Mouse (Mus musculus) spleen, adult 2 months (tissue): Measurements from ENCODE around the gene Nenf.

Source experiments
- CTCF ChIP-seq: fragments of 200-500 bp; IDR thresholded peaks from 2 replicates; pipeline ENCODE4 v1.5.1; 2011; ENCODE audit warnings: mild to moderate bottlenecking, inconsistent platforms; ENCODE audit not compliant: insufficient read depth, insufficient read length, insufficient replicate concordance; ENCODE audit errors: extremely low read depth
- POLR2A ChIP-seq: fragments of 200-500 bp; IDR thresholded peaks from 2 replicates; pipeline ENCODE4 v1.6.1; 2011; ENCODE audit warnings: low read depth, low read length, inconsistent platforms

DNA sequence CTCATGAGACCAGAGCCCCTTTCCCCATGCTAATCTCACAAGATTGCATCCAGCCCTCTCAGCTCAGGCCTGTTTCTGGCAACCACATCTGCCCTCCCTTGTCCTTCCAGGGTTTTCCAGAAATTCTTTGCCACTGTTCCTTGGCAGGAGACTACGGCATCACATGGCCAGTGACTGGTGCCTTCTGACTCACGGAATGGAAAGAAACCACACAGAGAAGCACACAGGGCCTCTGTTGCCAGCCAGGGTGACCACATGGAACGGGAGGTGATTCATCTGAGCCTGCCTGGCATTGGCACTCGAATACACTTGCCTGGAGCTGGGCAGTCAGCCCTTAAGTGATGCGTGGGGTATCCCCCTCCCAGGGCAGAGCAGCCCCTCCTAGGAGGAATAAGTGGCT lies 25.6 kb downstream of the Nenf start:
- TF ChIP-seq CTCF: no peak
- no peak for TF ChIP-seq POLR2A
